Mouse (Mus musculus): ENCODE results near the gene A030005K14Rik. TPM values are rescaled to one million over a fixed set of nuclear protein-coding genes. Genes with fewer than 3 reads are reported as not detected.

The A030005K14Rik gene
- polyA plus RNA-seq (2016; fragmentation: Nextera tagmentation; extraction: Ambion mirVana), result not detected in 2 replicates

DNA sequence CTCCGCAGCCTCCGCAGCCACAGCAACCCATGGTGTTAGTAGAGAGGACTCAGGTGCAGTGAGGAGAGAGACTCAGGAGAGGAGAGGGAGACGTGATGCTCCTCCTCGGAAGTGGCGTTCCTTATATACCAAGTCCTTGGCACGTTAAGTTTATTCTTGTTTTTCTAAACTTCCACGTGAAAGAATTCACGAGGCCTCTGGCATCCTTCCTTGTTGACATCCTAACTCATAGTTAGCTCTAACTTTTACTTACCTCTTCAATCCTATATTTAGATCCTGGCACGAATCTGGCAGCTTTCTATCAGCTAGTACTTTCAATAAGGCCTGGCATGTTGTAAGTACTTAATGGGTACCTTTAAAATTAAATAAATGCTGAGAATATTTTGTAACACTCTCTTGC lies at the start of gene A030005K14Rik:
Gene A030005K14Rik (minus strand): TSS at position 101 of the 400 bp plus-strand sequence.
- DNase-seq (ENCODE audit: extremely low spot score, low spot score), result no peak
- Histone ChIP-seq H3K27ac (no peak within 1 kb of the TSS), H3K9me3 (no peaks in the 10 kb centered on the region), H3K4me1 (no peaks in the 10 kb centered on the region), H3K27me3 (ENCODE audit: poor library complexity, severe bottlenecking) (no peaks in the 10 kb centered on the region), H3K4me3 (no peak within 1 kb of the TSS), H3K36me3 (replicated peaks) (no peaks in the 10 kb centered on the region)
- WGBS, result 93% methylated on average over 9 of the region's 9 CpGs

DNA sequence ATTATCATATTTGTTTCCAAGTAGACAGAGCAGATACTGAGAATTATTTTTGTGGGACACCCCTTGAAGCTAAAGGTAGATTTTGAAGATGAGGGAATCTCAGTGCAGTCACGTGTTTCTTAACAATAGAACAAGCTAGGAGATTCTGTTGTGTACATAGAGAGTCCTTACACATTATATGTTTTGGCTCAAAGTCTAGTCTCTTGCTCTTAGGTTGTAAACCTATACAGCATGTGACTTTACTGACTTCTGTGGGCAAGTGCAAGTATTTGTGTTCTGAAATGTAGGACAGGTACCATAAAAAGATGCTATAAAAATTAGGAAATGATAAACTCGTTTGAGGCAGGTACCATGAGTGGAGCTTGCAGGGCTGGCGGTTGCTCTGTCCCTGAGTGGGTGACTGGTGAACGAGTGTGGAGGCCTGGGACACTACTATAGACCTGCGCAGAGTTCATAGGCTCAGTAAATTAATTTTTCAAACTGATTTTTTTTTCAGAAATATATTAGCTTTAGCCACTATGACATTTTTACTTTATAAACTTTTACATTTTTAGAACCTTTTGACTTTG lies 48.3 kb upstream of the A030005K14Rik start:
- DNase-seq (ENCODE audit: extremely low spot score, low spot score), result no peak
- Histone ChIP-seq H3K27ac (no peak overlapping the region), H3K4me3 (no peak overlapping the region), H3K4me1 (no peaks in the 10 kb centered on the region), H3K9me3 (no peaks in the 10 kb centered on the region), H3K27me3 (ENCODE audit: poor library complexity, severe bottlenecking) (no peaks in the 10 kb centered on the region), H3K36me3 (replicated peaks) (no peaks in the 10 kb centered on the region)
- 82% methylated on average over 5 of the region's 5 CpGs for WGBS

DNA sequence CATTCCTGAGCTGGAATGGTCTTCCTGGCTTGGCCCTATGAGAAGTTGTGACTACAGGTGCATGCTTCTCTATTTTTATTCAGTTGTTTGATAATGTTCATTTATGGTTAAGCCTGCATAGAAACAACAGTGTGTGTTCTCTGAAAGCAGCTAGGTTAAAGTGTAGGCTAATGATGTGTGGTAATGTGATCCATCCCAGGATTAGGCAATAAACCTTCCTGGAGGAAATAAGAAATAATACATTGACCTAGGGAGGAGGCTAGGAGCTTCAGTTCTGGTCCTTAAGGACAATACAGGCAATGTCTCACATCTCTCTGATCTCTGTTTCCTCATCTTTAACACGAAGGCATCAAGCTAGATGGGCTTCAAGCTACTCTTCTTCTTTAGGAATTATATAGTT lies 46.3 kb upstream of the A030005K14Rik start:
- Histone ChIP-seq H3K27ac (no peak overlapping the region), H3K9me3 (no peaks in the 10 kb centered on the region), H3K4me3 (no peak overlapping the region), H3K36me3 (replicated peaks) (no peaks in the 10 kb centered on the region), H3K27me3 (ENCODE audit: poor library complexity, severe bottlenecking) (no peaks in the 10 kb centered on the region), H3K4me1 (0 out of 2 replicates have a peak, but pooled peaks cover 4% of the 10 kb centered on the region)
- no peak for DNase-seq (ENCODE audit: extremely low spot score, low spot score)
- 72% methylated on average over 1 of the region's 1 CpGs for WGBS

DNA sequence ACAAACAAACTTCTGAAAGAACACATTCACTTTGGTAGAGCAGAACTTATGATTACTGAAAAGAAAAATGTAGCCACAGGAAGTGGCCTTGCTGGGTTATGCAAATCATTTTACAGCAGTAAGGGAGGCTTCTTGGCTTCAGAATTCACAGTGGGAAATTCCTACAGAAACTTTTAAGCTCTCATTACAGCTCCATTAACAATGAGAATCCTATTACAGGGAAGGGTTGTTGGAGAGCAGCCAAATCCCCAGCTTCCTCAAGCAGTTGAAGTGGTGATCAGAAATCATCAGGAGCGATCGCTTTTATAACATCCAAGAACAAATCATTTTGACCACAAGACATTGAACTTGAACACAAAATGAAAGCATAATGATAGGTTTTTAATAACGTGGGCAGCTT lies 42.7 kb upstream of the A030005K14Rik start:
- DNase-seq (ENCODE audit: extremely low spot score, low spot score), result no peak
- 74% methylated on average over 3 of the region's 3 CpGs for WGBS
- no peak overlapping the region for H3K27ac ChIP-seq
- H3K9me3 ChIP-seq, result no peaks in the 10 kb centered on the region
- H3K27me3 ChIP-seq (ENCODE audit: poor library complexity, severe bottlenecking), result no peaks in the 10 kb centered on the region
- H3K4me1 ChIP-seq, result peaks cover 4% of the 10 kb centered on the region; the same call in 1 of the 2 replicates
- H3K36me3 ChIP-seq (replicated peaks), result no peaks in the 10 kb centered on the region
- no peak overlapping the region for H3K4me3 ChIP-seq

DNA sequence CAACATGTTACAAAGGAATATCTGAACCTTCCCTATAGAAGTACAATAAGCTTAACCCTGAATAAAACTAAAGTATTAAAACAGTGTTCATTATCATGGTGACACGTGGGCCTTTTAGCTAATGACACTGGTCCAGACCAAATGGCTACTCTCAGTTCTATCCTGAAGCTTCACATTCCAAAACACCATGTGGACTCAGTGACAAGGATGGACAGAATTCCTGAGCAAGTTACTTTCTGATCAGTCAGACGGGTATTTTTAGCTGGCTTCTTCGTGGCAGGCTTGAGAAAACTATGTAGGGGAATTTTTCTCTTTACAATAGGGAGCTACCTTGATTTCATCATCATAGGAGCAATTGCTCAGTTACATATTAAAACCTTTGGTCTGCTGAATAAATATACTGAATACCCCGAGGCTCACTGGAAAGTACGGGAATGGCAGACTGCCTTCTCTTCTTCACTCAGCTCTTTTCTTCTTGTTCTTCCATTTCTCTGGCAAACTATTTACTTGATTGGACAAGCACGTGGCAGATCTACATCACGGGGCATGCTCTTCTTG lies 40.5 kb upstream of the A030005K14Rik start:
- Histone ChIP-seq H3K9me3 (no peaks in the 10 kb centered on the region), H3K27ac (no peak overlapping the region), H3K4me1 (peaks cover 4% of the 10 kb centered on the region; the same call in 1 of the 2 replicates), H3K27me3 (ENCODE audit: poor library complexity, severe bottlenecking) (no peaks in the 10 kb centered on the region), H3K36me3 (replicated peaks) (no peaks in the 10 kb centered on the region), H3K4me3 (no peak overlapping the region)
- DNase-seq (ENCODE audit: extremely low spot score, low spot score), result no peak
- WGBS, result 82% methylated on average over 7 of the region's 7 CpGs

DNA sequence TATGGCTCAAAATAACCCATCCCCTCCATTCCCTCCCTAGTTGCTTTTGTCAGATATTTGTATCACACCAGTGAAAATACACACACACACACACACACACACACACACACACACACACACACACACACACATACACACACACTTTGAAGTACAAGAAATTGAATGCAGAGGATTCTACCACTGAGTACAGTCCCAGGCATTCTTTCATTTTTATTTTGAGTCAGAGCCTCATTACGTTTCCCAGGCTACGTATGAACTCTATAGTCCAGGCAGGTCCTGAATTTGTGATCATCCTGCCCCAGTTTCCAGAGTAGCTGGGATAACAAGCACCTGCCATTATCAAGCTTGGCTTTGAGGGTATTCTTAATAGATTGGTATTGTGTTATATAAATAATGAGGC lies 40.0 kb upstream of the A030005K14Rik start:
- Histone ChIP-seq H3K36me3 (replicated peaks) (no peaks in the 10 kb centered on the region), H3K4me3 (no peak overlapping the region), H3K27me3 (ENCODE audit: poor library complexity, severe bottlenecking) (no peaks in the 10 kb centered on the region), H3K27ac (no peak overlapping the region), H3K4me1 (peaks cover 4% of the 10 kb centered on the region; the same call in 1 of the 2 replicates), H3K9me3 (no peaks in the 10 kb centered on the region)
- DNase-seq (ENCODE audit: extremely low spot score, low spot score), result no peak
- WGBS, result 87% methylated on average over 2 of the region's 2 CpGs

DNA sequence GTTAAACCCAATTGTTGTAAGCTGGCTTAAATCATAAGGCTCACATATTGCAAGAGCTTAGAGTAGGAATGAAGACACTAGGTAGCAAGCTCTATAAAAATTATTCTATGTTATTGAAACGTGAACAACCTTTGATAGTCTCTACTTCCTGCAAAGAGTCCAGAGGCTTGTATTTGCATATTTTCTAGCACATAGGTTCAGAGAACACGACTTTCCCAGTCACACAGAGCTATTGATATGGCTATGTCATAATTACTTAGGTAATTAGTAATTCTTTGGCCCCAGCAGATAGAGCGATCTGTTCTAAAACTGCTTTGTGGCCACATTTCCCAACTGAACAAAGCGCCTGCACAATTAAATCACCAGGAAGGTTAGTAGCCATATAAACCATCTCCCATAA lies 37.8 kb upstream of the A030005K14Rik start:
- no peaks in the 10 kb centered on the region for H3K36me3 ChIP-seq (replicated peaks)
- peaks cover 4% of the 10 kb centered on the region; the same call in 1 of the 2 replicates for H3K4me1 ChIP-seq
- no peak for DNase-seq (ENCODE audit: extremely low spot score, low spot score)
- H3K9me3 ChIP-seq, result no peaks in the 10 kb centered on the region
- H3K27me3 ChIP-seq (ENCODE audit: poor library complexity, severe bottlenecking), result no peaks in the 10 kb centered on the region
- H3K4me3 ChIP-seq, result no peak overlapping the region
- WGBS, result 84% methylated on average over 4 of the region's 4 CpGs
- no peak overlapping the region for H3K27ac ChIP-seq

DNA sequence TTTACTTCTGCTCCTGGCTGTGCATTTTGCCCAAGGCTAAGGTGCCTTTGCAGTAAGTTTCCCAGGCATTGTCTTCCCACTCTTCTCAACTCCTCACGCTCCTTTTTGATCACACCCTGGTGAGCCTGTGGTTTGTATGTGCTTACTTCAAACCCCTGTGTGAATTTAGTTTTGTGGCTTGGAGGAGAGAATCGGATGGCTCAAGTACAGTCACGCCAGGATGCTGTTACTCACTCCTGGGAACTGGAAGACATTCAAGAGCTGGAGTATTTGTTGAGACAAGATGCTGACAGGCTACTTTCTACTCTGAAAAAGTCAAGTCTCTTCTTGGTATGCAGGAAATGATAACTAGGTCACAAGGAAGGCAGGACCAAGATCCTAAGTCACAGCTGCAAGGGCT lies 32.1 kb upstream of the A030005K14Rik start:
- no peak overlapping the region for H3K27ac ChIP-seq
- WGBS, result 81% methylated on average over 3 of the region's 3 CpGs
- no peak for DNase-seq (ENCODE audit: extremely low spot score, low spot score)
- H3K36me3 ChIP-seq (replicated peaks), result no peaks in the 10 kb centered on the region
- H3K4me1 ChIP-seq, result no peaks in the 10 kb centered on the region
- no peak overlapping the region for H3K4me3 ChIP-seq
- no peaks in the 10 kb centered on the region for H3K9me3 ChIP-seq
- no peaks in the 10 kb centered on the region for H3K27me3 ChIP-seq (ENCODE audit: poor library complexity, severe bottlenecking)

DNA sequence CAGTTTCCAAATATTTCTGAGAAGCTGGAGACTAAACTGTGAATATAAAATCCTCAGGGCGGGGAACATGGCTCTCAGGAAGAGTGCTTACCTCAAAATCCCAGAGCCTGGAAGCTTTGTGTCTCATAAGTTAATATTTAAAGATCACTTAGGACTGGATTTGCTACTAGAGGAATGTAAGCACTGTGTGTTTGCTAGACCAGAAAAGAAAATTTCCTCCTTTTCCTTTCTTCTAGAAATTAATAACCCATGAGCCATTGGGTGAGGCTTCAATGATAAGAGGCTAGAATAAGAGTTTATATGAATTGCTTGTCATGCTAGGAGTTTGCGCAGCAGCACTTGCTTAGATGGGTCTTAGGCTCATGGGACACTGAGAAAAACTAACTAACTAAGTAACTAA lies 25.6 kb upstream of the A030005K14Rik start:
- H3K36me3 ChIP-seq (replicated peaks), result no peaks in the 10 kb centered on the region
- no peak overlapping the region for H3K4me3 ChIP-seq
- H3K9me3 ChIP-seq, result no peaks in the 10 kb centered on the region
- no peak for DNase-seq (ENCODE audit: extremely low spot score, low spot score)
- no peak overlapping the region for H3K27ac ChIP-seq
- WGBS, result 90% methylated on average over 2 of the region's 2 CpGs
- H3K27me3 ChIP-seq (ENCODE audit: poor library complexity, severe bottlenecking), result no peaks in the 10 kb centered on the region
- H3K4me1 ChIP-seq, result no peaks in the 10 kb centered on the region

DNA sequence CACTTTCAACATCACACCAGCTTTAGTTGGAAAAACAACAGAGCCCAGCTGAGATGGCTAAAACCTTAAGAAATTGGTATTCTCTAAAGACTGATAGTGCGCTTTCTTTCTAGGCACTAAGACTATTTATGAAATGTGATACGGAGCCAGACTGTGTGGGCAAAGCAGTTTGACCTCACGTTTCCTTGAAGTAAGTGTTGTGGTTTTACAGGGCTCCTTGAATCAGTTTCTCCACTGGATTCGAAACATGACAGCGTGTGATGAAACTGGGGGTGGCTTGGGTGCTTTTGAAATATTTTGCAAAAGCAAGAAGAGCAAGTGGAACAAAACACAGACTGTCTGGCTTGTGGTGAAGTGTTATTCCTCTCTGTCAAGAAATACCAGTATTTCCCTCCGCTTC lies 17.8 kb upstream of the A030005K14Rik start:
- DNase-seq (ENCODE audit: extremely low spot score, low spot score), result no peak
- no peak overlapping the region for H3K4me3 ChIP-seq
- H3K9me3 ChIP-seq, result no peaks in the 10 kb centered on the region
- H3K27ac ChIP-seq, result no peak overlapping the region
- no peaks in the 10 kb centered on the region for H3K36me3 ChIP-seq (replicated peaks)
- no peaks in the 10 kb centered on the region for H3K27me3 ChIP-seq (ENCODE audit: poor library complexity, severe bottlenecking)
- WGBS, result 89% methylated on average over 6 of the region's 6 CpGs
- H3K4me1 ChIP-seq, result peaks cover 9% of the 10 kb centered on the region; the same call in 1 of the 2 replicates

DNA sequence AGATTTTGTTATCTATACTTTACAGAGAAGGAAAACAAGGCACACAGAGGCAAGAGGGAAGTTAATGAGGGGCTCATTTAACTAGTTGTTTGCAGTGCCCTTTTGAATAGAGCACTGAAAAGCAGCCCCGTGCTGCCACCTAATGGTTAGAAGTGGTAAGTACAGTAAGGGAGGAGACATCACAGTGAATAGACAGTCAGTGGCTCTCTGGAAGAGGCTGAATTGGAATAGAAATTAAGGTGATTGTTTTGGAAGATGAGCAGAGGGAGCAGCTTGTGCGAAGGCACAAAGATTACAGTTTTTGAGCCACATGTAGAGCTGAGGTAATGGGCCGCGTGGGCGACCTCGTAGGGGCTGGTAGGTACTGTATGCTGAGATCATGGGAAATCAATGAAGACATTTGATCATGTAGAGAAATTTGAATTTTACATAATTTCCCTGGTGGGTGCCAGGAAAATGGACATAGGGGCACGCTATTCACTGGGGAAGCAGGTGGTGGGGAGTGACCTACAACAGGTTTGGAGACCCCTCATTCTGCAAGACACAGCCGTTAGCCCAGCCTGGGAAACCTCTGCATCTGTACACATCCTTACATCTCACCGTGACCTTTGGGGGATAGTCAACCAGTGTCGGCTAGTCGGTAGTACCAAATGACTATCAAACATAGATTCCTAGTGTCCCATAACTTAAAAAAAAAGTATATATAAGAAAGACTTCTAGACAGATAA lies 17.2 kb upstream of the A030005K14Rik start:
- no peak overlapping the region for H3K27ac ChIP-seq
- WGBS, result 50% methylated on average over 11 of the region's 11 CpGs
- H3K4me3 ChIP-seq, result peak overlapping the region; percentile 30; the same call in 1 of the 2 replicates
- H3K36me3 ChIP-seq (replicated peaks), result no peaks in the 10 kb centered on the region
- H3K9me3 ChIP-seq, result no peaks in the 10 kb centered on the region
- H3K27me3 ChIP-seq (ENCODE audit: poor library complexity, severe bottlenecking), result no peaks in the 10 kb centered on the region
- peak; percentile 42 for DNase-seq (ENCODE audit: extremely low spot score, low spot score)
- H3K4me1 ChIP-seq, result peaks cover 9% of the 10 kb centered on the region; the same call in 1 of the 2 replicates

DNA sequence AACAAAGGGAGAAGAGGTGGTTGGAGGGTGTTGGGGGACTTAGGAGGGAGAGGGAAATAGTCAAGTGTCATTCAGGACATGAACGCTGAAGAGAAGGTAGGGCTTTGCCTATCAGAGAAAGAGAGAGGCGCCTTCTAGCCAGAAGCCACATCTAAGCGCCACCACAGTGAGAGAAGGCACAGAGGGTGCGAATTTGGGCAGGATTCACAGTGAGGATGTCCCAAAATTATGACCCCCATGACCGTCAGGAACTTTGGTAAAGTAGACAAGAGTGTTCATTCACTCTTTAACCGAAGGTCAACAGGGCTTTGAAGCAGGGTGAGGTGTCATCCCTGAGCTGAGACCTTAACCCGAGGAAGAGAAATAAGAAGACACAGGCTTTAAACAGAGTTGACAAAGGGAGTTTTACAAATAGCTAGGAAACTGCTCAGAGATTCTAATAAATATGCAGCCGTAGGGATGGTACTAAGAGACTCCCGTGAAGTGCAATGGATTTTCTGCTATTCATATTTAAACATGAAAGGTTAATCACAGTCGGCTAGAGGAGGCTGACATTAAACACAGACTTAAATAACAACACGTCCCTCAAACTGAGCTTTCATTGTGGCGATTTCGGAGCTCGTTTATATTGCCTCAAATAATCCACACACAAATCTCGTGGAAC lies 16.5 kb upstream of the A030005K14Rik start:
- peak overlapping the region; percentile 30; the same call in 1 of the 2 replicates for H3K4me3 ChIP-seq
- DNase-seq (ENCODE audit: extremely low spot score, low spot score), result no peak
- no peaks in the 10 kb centered on the region for H3K27me3 ChIP-seq (ENCODE audit: poor library complexity, severe bottlenecking)
- H3K27ac ChIP-seq, result no peak overlapping the region
- H3K36me3 ChIP-seq (replicated peaks), result no peaks in the 10 kb centered on the region
- no peaks in the 10 kb centered on the region for H3K9me3 ChIP-seq
- peaks cover 9% of the 10 kb centered on the region; the same call in 1 of the 2 replicates for H3K4me1 ChIP-seq
- 50% methylated on average over 15 of the region's 15 CpGs for WGBS

DNA sequence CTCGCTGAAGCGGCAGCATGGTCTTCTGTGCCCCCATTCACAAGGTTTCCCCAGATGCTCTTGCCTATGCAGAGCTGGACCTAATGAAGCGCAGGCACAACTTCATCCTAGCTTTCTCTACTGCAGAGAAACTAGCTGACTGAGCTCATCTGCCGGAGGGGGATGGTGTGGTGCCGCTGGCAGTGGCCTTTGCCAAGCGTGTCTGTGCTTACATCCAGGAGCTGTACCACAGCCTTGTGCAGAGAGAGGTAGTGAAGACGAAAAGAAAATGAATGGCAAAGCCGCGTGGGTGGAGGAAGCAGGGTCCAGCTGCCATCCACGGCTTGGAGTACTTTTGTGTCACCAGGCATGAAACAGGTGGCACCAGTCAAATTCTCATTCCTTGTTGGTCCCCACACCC lies 8.0 kb upstream of the A030005K14Rik start:
- no peaks in the 10 kb centered on the region for H3K4me1 ChIP-seq
- WGBS, result 90% methylated on average over 10 of the region's 10 CpGs
- no peak for DNase-seq (ENCODE audit: extremely low spot score, low spot score)
- H3K36me3 ChIP-seq (replicated peaks), result no peaks in the 10 kb centered on the region
- no peak overlapping the region for H3K4me3 ChIP-seq
- H3K27me3 ChIP-seq (ENCODE audit: poor library complexity, severe bottlenecking), result no peaks in the 10 kb centered on the region
- H3K27ac ChIP-seq, result no peak overlapping the region
- H3K9me3 ChIP-seq, result no peaks in the 10 kb centered on the region
